Mouse (Mus musculus) heart, embryonic 10.5 days (tissue): ENCODE data around the gene Gatad2b. TPM values are rescaled to one million over a fixed set of nuclear protein-coding genes. Genes with fewer than 3 reads are reported as not detected.

ENCODE experiments used
- DNase-seq: peaks from one replicate; pipeline ENCODE4 v3.0.0-alpha.2; 2017; ENCODE audit warnings: low spot score
- H3K27ac ChIP-seq: fragments of 300-500 bp; sonication (generic); 2 replicates; pipeline ENCODE4 v1.5.1; 2016; ENCODE audit warnings: mild to moderate bottlenecking
- H3K27me3 ChIP-seq: fragments of 300-500 bp; sonication (generic); 2 replicates; pipeline ENCODE4 v1.6.1; 2016; ENCODE audit warnings: mild to moderate bottlenecking; ENCODE audit not compliant: poor library complexity, insufficient read depth, severe bottlenecking
- H3K36me3 ChIP-seq: fragments of 300-500 bp; sonication (generic); 2 replicates; pipeline ENCODE4 v1.6.1; 2016; ENCODE audit warnings: mild to moderate bottlenecking, moderate library complexity
- H3K4me1 ChIP-seq: fragments of 300-500 bp; sonication (generic); 2 replicates; pipeline ENCODE4 v1.6.1; 2016; ENCODE audit warnings: mild to moderate bottlenecking
- H3K4me3 ChIP-seq: fragments of 300-500 bp; sonication (generic); 2 replicates; pipeline ENCODE4 v1.5.1; 2016; ENCODE audit warnings: mild to moderate bottlenecking, moderate library complexity
- H3K9me3 ChIP-seq: fragments of 300-500 bp; sonication (generic); 2 replicates; pipeline ENCODE4 v1.6.1; 2016; ENCODE audit warnings: mild to moderate bottlenecking, moderate library complexity
- WGBS: fragments of 180-500 bp; shearing (Covaris S2); methylation state at CpG from one replicate; pipeline ENCODE4 v1.1.7; 2016; 5-methylcytosine and 5-hydroxymethylcytosine counted together
- microRNA-seq: library from miRNA; unstranded; fragments of <30 nt; microRNA quantifications from one replicate; pipeline ENCODE4, GENCODE M21; 2017
- polyA plus RNA-seq: library from polyadenylated mRNA; unstranded; fragments of >200 nt; fragmentation: Nextera tagmentation; extraction: Ambion mirVana; gene quantifications from 2 replicates; pipeline ENCODE4 v1.2.1, GENCODE M21; 2016

The Gatad2b gene
- polyA plus RNA-seq, 1 experiment from 2014 or later: 11.8 TPM

GRCm38 (mm10) chr3:90400993-90401392 lies 108.0 kb downstream of the Gatad2b start:
- WGBS: 68% methylated on average over 4 of the region's 4 CpGs
- H3K4me1 ChIP-seq: no peaks in the 10 kb centered on the region
- peaks cover 92% of the 10 kb centered on the region for H3K36me3 ChIP-seq
- H3K27ac ChIP-seq: no peak overlapping the region
- H3K9me3 ChIP-seq: no peaks in the 10 kb centered on the region
- H3K4me3 ChIP-seq: no peak overlapping the region
- no peak for DNase-seq
- no peaks in the 10 kb centered on the region for H3K27me3 ChIP-seq

- Histone ChIP-seq H3K36me3 (peaks cover 98% of the 10 kb centered on the region), H3K9me3 (no peaks in the 10 kb centered on the region), H3K4me3 (no peak overlapping the region), H3K27ac (no peak overlapping the region), H3K27me3 (no peaks in the 10 kb centered on the region), H3K4me1 (no peaks in the 10 kb centered on the region)
- DNase-seq: no peak
- WGBS: 78% methylated on average over 3 of the region's 3 CpGs
Observed at GRCm38 (mm10) chr3:90404121-90404520, 111.1 kb downstream of the Gatad2b start.

DNA sequence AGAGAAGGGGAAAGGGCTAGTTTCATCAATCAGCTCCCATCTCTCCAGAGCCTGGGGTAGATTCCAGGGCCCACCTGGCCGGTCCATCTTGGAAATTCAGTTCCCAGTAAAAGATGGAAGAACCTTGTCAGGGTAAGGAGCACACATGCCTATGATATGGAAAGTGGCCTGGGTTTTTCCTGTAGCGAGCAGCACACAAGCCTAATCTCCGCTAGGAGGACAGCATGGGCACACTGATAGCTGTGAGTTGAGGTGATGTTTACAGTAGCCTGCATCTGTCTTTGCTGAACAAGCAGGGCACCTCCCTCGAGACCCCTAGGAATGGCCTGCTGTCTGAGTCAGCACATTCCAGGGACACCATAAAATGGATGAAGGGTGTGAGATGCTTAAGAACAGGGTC lies 111.6 kb downstream of the Gatad2b start:
- WGBS: 76% methylated on average over 4 of the region's 4 CpGs
- Histone ChIP-seq H3K9me3 (no peaks in the 10 kb centered on the region), H3K27ac (no peak overlapping the region), H3K4me3 (no peak overlapping the region), H3K36me3 (peaks cover 98% of the 10 kb centered on the region), H3K4me1 (no peaks in the 10 kb centered on the region), H3K27me3 (no peaks in the 10 kb centered on the region)
- no peak for DNase-seq

- H3K4me3 ChIP-seq: no peak overlapping the region
- no peaks in the 10 kb centered on the region for H3K9me3 ChIP-seq
- DNase-seq: no peak
- H3K4me1 ChIP-seq: no peaks in the 10 kb centered on the region
- 92% methylated on average over 5 of the region's 5 CpGs for WGBS
- H3K27ac ChIP-seq: no peak overlapping the region
- peaks cover 98% of the 10 kb centered on the region for H3K36me3 ChIP-seq
- no peaks in the 10 kb centered on the region for H3K27me3 ChIP-seq
Observed at GRCm38 (mm10) chr3:90406414-90406813, 113.4 kb downstream of the Gatad2b start.

GRCm38 (mm10) chr3:90408721-90409120 lies 115.7 kb downstream of the Gatad2b start:
- 88% methylated on average over 3 of the region's 3 CpGs for WGBS
- DNase-seq: no peak
- H3K27me3 ChIP-seq: no peaks in the 10 kb centered on the region
- peaks cover 93% of the 10 kb centered on the region for H3K36me3 ChIP-seq
- peaks cover 6% of the 10 kb centered on the region; the same call in 1 of the 2 replicates for H3K4me1 ChIP-seq
- H3K4me3 ChIP-seq: no peak overlapping the region
- H3K27ac ChIP-seq: no peak overlapping the region
- H3K9me3 ChIP-seq: no peaks in the 10 kb centered on the region

DNA sequence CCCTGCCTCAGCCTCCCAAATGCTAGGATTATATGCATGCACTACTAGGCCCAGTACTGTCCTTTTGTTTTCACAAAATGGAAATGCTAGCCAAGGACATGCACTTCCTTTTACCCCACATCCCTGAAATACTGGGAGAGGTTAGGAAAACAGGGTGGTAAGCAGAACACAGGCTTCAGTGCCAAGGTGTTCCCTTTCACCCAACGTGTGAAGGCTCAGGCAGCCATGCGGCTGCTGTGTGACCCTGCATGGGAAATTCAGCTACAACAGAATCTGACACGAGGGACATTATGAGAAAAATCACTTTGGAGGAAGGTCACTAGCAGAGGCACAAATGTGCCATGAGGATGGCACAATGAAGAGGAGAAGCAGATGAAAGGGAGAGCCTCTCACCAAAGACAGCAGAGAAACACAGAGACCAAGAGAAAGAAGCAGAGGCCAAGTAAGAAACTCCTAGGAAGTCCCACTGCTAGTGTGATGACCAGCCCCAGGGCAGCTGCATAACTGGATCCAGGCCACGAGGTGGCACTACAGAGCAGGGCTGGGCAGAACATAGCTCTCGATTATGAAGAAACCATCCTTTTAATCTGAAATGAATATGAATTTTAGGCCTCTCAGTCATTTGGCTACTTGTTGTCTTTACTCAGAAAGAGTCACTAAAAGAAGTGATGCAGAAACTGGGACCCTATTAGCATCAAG lies 119.5 kb downstream of the Gatad2b start:
- WGBS: 43% methylated on average over 5 of the region's 5 CpGs
- H3K4me1 ChIP-seq: peaks cover 6% of the 10 kb centered on the region; the same call in 1 of the 2 replicates
- H3K27me3 ChIP-seq: no peaks in the 10 kb centered on the region
- peak; percentile 81 for DNase-seq
- peaks cover 94% of the 10 kb centered on the region for H3K36me3 ChIP-seq
- H3K4me3 ChIP-seq: no peak overlapping the region
- H3K9me3 ChIP-seq: no peaks in the 10 kb centered on the region
- no peak overlapping the region for H3K27ac ChIP-seq

DNA sequence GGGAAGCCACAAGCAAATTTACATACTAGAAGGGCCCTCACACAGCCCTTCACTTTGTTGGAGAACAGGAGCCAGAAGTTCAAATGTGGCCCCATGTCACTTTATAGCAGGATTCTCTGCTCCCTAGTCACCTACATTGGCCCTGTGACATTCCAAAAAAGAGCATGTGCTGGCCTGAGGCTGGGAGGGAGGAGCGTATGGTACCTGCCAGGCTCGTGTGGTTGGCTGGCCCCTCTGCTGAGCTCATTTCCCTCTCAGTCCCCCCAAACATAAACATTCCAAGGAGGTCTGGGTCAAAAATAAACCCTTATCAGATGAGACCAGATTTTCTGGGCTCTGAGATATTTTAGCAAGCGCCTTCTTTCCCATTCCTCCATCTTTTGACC lies 120.0 kb downstream of the Gatad2b start:
- 37% methylated on average over 3 of the region's 3 CpGs for WGBS
- H3K27ac ChIP-seq: no peak overlapping the region

More for the DNA sequence above, 120.0 kb downstream of the Gatad2b start:
- H3K4me3 ChIP-seq: no peak overlapping the region
- DNase-seq: no peak
- no peaks in the 10 kb centered on the region for H3K27me3 ChIP-seq
- H3K9me3 ChIP-seq: no peaks in the 10 kb centered on the region
- H3K4me1 ChIP-seq: peaks cover 6% of the 10 kb centered on the region; the same call in 1 of the 2 replicates
- H3K36me3 ChIP-seq: peaks cover 94% of the 10 kb centered on the region

Small RNA genes within 50 kb of the gene (microRNA-seq; reads per million reads assigned to microRNA genes)
- gene Mir7012: not detected

Other genes with a start within 250 kb of the Gatad2b start
- gene 4933434E20Rik, start 241.5 kb upstream of the Gatad2b start, polyA plus RNA-seq: 172 and 185 TPM in 2 replicates
- 174 and 197 TPM in 2 replicates for gene Ubap2l, start 240.6 kb upstream of the Gatad2b start, polyA plus RNA-seq
- 391 and 489 TPM in 2 replicates for gene Tpm3, start 220.5 kb upstream of the Gatad2b start, polyA plus RNA-seq
- gene Nup210l, start 189.0 kb upstream of the Gatad2b start, polyA plus RNA-seq: 0.46 and 0.48 TPM in 2 replicates
- gene Rps27, start 79.5 kb upstream of the Gatad2b start, polyA plus RNA-seq: 807 and 845 TPM in 2 replicates
- 27.9 and 29.2 TPM in 2 replicates for gene Rab13, start 79.5 kb upstream of the Gatad2b start, polyA plus RNA-seq
- gene Jtb, start 61.6 kb upstream of the Gatad2b start, polyA plus RNA-seq: 75.1 and 92.0 TPM in 2 replicates
- 2.1 and 2.2 TPM in 2 replicates for gene Creb3l4, start 49.7 kb upstream of the Gatad2b start, polyA plus RNA-seq
- gene Slc39a1, start 45.0 kb upstream of the Gatad2b start, polyA plus RNA-seq: 51.3 and 79.6 TPM in 2 replicates
- 14.4 and 21.6 TPM in 2 replicates for gene Crtc2, start 39.0 kb upstream of the Gatad2b start, polyA plus RNA-seq
- 4.6 and 7.0 TPM in 2 replicates for gene Dennd4b, start 28.0 kb upstream of the Gatad2b start, polyA plus RNA-seq
- 12.6 and 19.9 TPM in 2 replicates for gene Slc27a3, start 96.8 kb downstream of the Gatad2b start, polyA plus RNA-seq
- gene Ints3, start 140.4 kb downstream of the Gatad2b start, polyA plus RNA-seq: 31.0 and 36.7 TPM in 2 replicates
- gene Npr1, start 172.7 kb downstream of the Gatad2b start, polyA plus RNA-seq: 7.1 and 8.7 TPM in 2 replicates
- 149 and 215 TPM in 2 replicates for gene Ilf2, start 182.9 kb downstream of the Gatad2b start, polyA plus RNA-seq
- gene Snapin, start 197.9 kb downstream of the Gatad2b start, polyA plus RNA-seq: 71.7 and 74.4 TPM in 2 replicates
- gene Chtop, start 216.3 kb downstream of the Gatad2b start, polyA plus RNA-seq: 120 and 136 TPM in 2 replicates
- 64.6 and 111 TPM in 2 replicates for gene S100a1, start 221.2 kb downstream of the Gatad2b start, polyA plus RNA-seq
- gene S100a13, start 221.3 kb downstream of the Gatad2b start, polyA plus RNA-seq: 32.3 and 52.5 TPM in 2 replicates
- gene S100a14, start 233.7 kb downstream of the Gatad2b start, polyA plus RNA-seq: 0.28 TPM in 1 of 2 replicates, not detected in the other
- gene S100a16, start 244.1 kb downstream of the Gatad2b start, polyA plus RNA-seq: 18.1 and 36.6 TPM in 2 replicates